Mouse (Mus musculus) liver, adult (tissue): ENCODE results near the gene Nudt19.

Experiments
- GATA4 ChIP-seq: IDR thresholded peaks from 2 replicates; pipeline ENCODE4 v1.6.1; 2014; ENCODE audit warnings: mild to moderate bottlenecking, low read length; ENCODE audit not compliant: insufficient replicate concordance

Nudt19 gene

GRCm38 (mm10) chr7:35535750-35536512 lies 20.2 kb downstream of the Nudt19 start:
- no peak for TF ChIP-seq GATA4

DNA sequence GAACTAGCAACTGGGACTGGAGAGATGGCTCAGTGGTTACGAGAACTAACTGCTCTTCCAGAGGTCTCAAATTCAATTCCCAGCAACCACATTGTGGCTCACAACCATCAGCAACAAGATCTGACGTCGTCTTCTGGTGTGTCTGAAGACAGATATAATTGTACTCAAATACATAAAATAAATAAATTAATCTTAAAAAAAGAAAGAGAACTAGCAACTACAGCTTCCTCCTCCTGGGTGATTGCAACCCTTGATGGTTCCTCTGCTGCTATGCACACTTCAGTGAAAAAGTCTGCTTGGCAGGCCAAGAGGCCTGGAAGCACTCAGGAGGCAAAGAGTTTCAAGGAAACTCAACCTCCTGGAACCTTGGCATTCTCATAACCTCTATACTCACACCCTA lies 26.1 kb downstream of the Nudt19 start:
- no peak for TF ChIP-seq GATA4

DNA sequence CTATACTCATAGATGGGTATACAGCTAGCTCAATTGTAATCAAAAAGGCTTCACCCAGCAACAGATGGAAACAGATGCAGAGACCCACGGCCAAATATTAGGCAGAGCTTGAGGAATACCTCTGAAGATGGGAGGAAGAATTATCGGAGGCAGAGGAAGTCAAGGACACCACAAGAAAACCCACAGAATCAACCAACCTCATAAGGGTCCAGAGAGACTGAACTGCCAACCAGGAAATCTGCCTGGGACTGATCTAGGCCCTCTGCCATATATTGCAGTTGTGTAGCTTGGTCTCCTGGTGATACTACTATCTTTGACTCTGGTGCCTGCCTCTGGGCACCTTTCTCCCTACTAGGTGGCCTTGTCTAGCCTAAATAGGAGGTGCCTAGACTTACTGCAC lies 29.3 kb downstream of the Nudt19 start:
- TF ChIP-seq GATA4: no peak

- TF ChIP-seq GATA4: no peak
Observed at GRCm38 (mm10) chr7:35501995-35502394, 54.1 kb downstream of the Nudt19 start.

- no peak for TF ChIP-seq GATA4
Observed at GRCm38 (mm10) chr7:35497516-35497915, 58.6 kb downstream of the Nudt19 start.
